Mouse (Mus musculus) cerebellum, postnatal 4 days (tissue): ENCODE data around the gene Aldh1a3.

Experiments
- DNase-seq, 2 experiments: peaks; one replicate each; pipeline ENCODE4 v3.0.0; 2022; ENCODE audit warnings: low spot score in 2 of 2, mixed read lengths in 1 of 2

The Aldh1a3 gene

GRCm38 (mm10) chr7:66427437-66428161 is at the start of gene Aldh1a3:
Gene Aldh1a3 (minus strand): TSS chr7:66427517.
- DNase-seq = no peak

- DNase-seq = no peak
Observed at GRCm38 (mm10) chr7:66476289-66476688, 49.0 kb upstream of the Aldh1a3 start.

DNA sequence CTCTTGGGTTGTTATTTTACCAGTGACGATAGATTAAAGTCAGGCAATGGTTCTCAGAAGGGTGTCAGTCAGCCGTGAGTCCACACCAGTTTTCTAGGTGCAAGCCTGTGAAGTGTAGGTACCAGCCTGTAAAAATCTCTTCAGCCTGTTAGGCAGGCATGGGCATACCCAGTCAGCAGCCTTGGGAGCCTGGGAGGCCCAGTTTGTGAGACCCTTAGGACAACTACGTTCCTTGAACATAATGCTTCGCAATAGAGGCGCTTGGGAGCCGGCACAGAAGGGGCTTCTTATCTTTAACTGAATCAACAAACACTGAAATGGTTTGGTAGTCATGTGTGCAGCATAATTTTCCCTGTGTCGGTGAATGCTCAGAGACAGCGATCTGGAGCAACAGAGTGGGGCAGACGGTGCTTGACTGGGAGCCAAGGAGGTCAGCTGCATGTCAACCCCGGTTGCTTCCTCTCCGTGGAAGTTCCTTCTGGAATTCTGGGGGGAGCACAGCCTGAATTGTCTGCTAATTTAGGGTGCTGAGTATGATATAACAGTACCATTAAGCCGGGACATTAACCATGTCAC is 44.4 kb upstream of the Aldh1a3 start:
- DNase-seq = no peak

- DNase-seq = no peak
Observed at GRCm38 (mm10) chr7:66466641-66467040, 39.3 kb upstream of the Aldh1a3 start.

- no peak for DNase-seq
Observed at GRCm38 (mm10) chr7:66465241-66465640, 37.9 kb upstream of the Aldh1a3 start.

GRCm38 (mm10) chr7:66463081-66463480 is 35.8 kb upstream of the Aldh1a3 start:
- DNase-seq = no peak

- DNase-seq = no peak
Observed at GRCm38 (mm10) chr7:66451622-66452295, 24.4 kb upstream of the Aldh1a3 start.

- peak in 1 of 2 experiments; percentile 28 for DNase-seq
Observed at GRCm38 (mm10) chr7:66449971-66450752, 22.8 kb upstream of the Aldh1a3 start.

DNA sequence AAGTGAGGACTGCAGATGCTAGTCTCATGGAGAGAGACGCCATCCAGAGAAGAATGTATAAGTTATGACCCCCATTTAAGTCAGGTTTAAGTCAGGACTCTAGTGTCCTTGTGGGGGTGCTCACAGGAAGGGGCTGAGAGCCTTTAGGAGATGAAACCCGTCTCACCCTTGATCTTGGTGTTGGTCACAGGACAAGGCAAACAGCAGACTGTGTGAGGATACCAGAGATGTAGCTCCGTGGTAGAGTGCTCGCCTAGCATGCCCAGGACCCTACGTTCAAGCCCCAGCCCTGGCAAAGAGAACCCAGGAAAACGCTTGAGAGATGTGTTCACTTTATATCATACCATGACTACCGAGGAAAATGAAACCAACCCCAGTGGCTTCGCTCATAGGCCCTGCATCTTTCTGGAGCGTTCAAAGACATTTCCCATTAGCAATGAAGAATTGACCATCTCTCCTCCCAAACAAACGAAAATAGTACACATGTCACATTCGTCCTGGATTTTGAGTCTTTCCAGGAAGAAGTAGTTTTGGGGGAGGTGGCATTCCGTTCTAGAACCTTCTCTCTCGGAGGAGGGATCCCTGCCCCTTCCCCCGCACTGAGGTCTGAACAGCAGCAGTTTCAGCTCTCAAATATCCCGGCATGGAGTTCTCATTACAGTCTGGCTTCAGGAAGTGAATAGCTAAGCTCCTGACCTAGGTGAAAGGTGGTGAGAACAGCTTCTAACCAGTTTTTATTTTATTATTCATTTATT is 21.6 kb upstream of the Aldh1a3 start:
- no peak for DNase-seq

GRCm38 (mm10) chr7:66448304-66448703 is 21.0 kb upstream of the Aldh1a3 start:
- no peak for DNase-seq

DNA sequence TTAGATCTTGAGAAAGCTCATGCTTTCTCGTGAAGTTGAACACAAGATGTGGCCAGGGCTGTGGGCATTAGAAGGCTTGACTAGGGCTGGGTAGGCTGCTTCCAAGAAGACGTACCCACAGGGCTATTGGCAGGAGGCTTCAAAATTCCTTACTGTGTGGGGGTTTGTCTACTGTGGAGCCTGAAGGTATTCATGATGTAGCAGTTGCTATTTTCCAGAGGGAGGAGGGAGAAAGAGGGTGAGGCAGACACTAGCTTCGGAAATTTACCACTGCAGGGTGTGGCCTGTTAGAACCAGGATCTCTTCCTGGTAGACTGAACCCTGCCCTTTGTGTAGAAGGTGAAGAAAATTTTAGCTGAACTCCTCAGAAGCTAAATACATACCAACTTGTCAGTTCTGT is 19.5 kb upstream of the Aldh1a3 start:
- DNase-seq = no peak

DNA sequence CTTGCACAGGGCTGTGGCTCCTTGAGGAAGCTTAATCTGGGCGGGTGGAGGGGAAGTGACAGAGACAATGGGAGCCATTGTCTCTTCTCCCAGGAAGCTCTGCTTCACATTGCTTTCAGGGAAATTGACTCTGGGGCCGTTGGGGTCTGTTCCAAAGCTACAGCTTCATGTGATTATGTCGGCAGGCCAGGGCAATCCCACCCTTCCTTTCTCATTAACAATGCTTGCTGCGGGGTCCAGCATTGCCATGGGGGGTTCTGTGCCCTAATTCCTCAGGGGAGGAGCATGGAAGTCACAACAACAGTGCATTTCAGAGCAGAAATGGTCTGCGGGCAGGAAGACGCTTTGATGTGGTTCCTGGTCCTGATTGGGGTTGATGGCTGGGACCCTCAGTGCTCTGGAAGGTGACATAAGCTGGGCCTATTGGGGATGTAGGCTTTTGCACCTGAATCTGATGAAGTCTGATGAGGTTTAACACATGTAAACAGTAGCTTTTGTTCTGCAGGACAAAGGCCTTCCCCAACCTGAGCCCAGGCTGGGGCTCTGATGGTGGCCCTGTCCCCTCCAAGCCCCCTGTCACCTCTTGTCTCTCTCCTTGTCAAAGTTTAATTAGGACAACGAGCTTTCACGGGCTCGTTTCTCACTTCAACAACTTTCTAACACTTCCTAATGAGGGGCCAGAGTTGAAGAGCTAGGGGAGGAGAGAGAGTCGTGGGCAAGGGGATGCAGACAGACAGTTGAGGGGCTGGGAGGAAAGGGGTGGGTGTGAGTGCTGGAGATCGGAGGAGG is 18.0 kb upstream of the Aldh1a3 start:
- no peak for DNase-seq

DNA sequence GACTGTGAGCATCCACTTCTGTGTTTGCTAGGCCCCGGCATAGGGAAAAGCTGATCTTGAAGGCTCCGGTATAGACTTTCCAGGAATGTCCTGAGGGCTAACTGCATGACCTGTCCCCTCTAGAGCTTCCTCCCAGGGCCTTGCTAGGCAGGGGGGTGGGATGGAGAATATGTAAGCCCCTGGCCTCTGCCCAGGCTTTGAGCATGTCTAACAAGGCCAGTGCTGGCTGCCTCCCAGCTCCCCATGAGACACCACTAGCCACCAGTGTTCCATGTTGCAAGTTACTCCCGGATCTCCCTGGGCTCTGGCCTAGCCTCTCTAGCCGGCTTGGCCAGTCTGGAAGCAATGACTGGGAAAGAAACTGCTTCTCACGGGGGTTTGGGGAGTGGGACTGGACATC is 17.4 kb upstream of the Aldh1a3 start:
- DNase-seq = no peak

DNA sequence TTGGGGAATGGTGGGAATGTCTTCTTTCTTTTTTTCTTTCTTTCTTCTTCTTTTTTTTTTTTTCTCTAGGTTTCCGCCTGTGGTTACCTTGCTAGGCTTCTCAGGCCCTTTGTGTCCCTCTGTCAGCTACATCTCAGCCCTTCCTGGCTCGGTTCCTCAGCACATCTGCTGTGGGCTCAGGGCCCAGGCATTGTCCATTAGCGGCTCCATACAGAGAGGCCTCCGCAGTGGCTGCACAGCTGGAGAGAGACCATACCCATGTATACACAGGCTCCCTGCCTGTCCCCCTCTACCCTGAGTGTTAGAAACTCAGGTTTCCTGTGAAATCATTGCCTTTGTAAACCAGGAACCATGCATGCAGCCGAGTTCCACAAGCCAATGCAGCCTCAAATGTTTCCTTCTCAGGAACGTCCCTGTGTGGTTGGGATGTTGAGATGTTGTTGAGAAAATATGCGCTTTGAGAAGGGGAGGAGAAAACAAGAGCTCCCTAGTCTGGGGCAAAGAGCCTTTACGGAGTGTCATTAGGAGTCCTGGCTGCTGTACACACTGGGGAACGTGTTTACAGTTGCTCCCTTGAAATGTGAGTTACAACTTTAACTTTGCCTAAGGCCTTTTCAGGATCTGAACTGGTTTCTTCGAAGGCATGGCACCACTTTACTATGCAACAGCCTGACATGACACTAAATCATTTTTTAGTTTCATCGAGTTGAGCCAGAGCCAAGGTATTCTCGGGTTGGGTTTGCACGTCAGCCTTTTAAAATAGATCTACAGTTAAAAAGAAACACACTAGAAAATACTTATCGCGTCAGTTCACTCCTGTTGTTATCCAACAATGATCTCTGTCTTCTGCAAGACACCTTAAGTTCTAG is 15.4 kb upstream of the Aldh1a3 start:
- no peak for DNase-seq

DNA sequence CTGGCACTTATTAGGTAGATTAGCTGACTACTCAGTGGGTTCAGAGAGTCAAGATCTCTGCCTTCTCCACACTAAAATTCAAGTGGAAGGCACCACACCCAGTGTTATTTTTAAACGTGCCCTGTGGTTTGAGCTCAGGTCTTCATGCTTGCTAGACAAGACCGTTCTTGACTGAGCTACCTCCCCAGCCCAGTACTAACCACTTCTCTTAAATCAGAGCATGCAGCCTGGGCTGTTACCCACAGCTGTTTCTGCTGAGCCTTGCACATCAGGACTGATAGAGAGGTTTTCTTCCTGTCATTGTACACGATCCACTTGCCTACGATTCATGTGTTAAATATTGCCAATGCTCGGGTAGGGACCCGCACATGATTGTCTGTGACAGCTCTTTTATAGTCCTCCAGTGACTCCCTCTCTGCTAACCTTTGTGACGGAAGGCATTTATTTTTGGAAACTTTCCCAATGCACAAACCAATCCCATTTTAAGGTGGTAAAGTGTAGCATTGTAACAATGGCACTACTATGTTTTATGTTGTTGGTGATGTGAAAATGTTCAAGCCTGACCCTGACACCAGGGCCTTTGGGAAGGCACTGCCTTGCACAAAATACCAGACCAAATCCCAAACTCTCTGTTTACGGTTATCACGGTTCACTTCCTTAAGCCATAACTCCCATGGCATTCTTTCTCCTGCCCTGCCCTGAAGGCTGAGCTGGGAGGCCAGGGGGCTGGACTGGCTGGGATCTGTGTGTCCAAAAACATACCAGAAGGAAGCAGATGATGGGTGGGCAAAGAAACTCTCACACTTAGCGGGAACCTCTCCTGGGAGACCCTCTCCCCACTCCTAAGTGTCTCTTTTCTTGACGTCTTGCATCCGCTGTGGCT is 11.7 kb upstream of the Aldh1a3 start:
- DNase-seq = no peak

DNA sequence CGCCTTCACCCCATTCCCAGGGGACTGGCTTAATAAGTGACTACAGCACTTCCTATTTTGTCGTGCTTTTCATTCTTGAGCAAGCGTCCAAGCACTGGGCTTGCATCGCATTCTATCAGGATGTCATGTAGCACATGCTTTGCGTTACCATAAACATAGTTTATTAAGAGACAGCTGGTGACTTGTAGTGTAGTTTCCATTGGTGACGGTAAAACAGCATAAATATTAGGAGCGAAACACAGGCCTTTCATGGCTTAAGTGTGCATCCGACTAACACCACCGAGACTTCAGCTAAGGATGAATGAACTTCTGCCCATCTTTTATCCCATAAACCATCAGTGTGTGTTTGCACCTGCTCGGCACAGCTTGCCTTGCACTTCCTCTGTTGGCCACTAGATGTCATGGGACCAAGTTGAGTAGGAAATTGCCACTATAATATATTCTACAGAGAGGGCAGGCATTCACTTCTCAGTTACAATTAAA is 7.2 kb upstream of the Aldh1a3 start:
- DNase-seq = peak in 1 of 2 experiments; percentile 77

DNA sequence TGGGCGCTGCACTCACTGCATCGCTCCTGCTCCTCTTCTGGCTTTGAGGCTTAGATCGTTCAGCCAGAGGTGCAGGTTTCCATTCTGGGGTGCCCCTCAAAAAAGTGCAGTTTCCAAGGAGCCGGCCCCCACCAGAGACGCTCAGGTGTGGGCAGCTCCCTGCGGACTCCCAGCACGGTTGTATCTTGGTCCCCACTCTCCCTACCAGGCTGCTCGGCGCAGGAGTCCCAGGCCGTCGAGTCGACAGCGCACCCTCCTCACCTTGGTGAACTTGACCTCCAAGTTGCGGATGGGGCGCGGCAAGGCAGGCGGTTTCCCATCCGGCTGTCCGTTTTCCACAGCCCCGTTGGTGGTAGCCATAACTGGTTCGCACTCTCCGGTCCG is 272 bp downstream of the Aldh1a3 start:
- DNase-seq = no peak

DNA sequence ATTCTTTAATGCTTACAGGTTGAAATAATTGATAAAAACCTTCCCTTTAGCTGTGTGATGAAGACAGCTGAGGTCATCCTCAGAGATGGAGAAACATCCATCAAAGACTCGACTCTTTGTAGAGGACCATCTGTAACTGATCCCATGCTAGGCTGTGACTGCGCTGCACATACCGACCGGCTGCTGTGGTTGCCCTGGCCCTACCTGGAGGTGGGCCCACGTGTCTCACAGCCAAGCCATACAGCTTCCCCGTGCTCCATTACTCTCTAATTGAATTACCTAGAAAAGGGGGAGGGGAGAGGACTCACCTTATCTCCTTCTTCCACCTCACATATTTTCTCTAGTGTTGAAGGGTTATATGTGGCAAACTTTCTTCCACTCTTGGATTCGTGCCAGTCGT is 5.4 kb downstream of the Aldh1a3 start:
- DNase-seq = no peak

GRCm38 (mm10) chr7:66418981-66419380 is 8.3 kb downstream of the Aldh1a3 start:
- DNase-seq = no peak
